Mouse (Mus musculus) fat pad, adult 2 months (tissue): Measurements from ENCODE around the gene Dnajb2.

Experiments
- DNase-seq: peaks from one replicate; pipeline ENCODE4 v3.0.0-alpha.2; 2011; ENCODE audit warnings: low read depth, low spot score; ENCODE audit errors: extremely low read depth

Gene Dnajb2

GRCm38 (mm10) chr1:75248041-75248772, 12.0 kb downstream of the Dnajb2 start:
- DNase-seq = no peak

- no peak for DNase-seq
These were observed 14.3 kb downstream of the Dnajb2 start for GRCm38 (mm10) chr1:75250498-75250897.

- DNase-seq = no peak
These were observed 15.1 kb downstream of the Dnajb2 start for GRCm38 (mm10) chr1:75251112-75251970.

- DNase-seq = no peak
These were observed 16.1 kb downstream of the Dnajb2 start for GRCm38 (mm10) chr1:75252308-75252707.

- DNase-seq = no peak
These were observed 16.8 kb downstream of the Dnajb2 start for GRCm38 (mm10) chr1:75253029-75253428.

- DNase-seq = no peak
These were observed 17.8 kb downstream of the Dnajb2 start for GRCm38 (mm10) chr1:75253849-75254624.

GRCm38 (mm10) chr1:75254625-75255013, 18.4 kb downstream of the Dnajb2 start:
- no peak for DNase-seq

GRCm38 (mm10) chr1:75255516-75256046, 19.4 kb downstream of the Dnajb2 start:
- DNase-seq = no peak

- no peak for DNase-seq
These were observed 25.1 kb downstream of the Dnajb2 start for GRCm38 (mm10) chr1:75261278-75261677.

GRCm38 (mm10) chr1:75262969-75263951, 27.1 kb downstream of the Dnajb2 start:
- DNase-seq = no peak

- DNase-seq = no peak
These were observed 28.1 kb downstream of the Dnajb2 start, which contains the start of gene Ptprn for GRCm38 (mm10) chr1:75264091-75264880. TSS of gene Ptprn (minus strand) at chr1:75264502.

- DNase-seq = no peak
These were observed 41.3 kb downstream of the Dnajb2 start for GRCm38 (mm10) chr1:75277195-75278188.

- DNase-seq = no peak
These were observed 42.0 kb downstream of the Dnajb2 start, which contains the start of gene Resp18 for GRCm38 (mm10) chr1:75278228-75278627. TSS of gene Resp18 (minus strand) at chr1:75278415.

GRCm38 (mm10) chr1:75283017-75283416, 46.8 kb downstream of the Dnajb2 start:
- DNase-seq = no peak

GRCm38 (mm10) chr1:75284911-75285310, 48.7 kb downstream of the Dnajb2 start:
- peak; percentile 28 for DNase-seq

GRCm38 (mm10) chr1:75289376-75289775, 53.2 kb downstream of the Dnajb2 start:
- DNase-seq = no peak

GRCm38 (mm10) chr1:75289888-75290431, 53.8 kb downstream of the Dnajb2 start:
- DNase-seq = no peak
